Mouse (Mus musculus): ENCODE measurements around the gene Gpr63.

DNA sequence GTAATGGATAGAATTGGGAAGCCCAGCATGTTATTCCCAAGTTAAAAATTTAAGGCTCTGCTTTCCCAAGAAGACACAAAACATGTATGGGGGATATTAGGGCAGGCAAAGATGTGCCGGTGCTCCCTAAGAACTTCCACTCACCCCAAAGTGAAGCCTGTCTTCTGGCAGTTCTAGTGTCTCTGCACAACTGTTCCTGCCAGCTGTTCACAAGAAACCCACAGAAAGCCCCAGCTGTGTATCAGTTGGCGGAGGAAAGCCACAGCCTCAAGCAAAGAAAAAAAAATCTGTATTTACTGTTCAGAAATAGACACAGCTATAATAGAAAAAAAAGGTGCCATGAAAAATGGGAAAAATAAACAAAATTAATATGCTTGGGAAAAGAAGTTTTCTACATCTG lies 25.3 kb downstream of the Gpr63 start:
- TF ChIP-seq EP300 (IDR thresholded peaks at IDR 0.05; ENCODE audit: low read depth) (no peak), CTCF (IDR thresholded peaks at IDR 0.05; ENCODE audit: low read depth) (no peak)

All from heart, postnatal 0 days (tissue).